Mouse (Mus musculus) heart, postnatal 4 days (tissue): ENCODE measurements around the gene Tor2a. TPM values are rescaled to one million over a fixed set of nuclear protein-coding genes. Genes with fewer than 3 reads are reported as not detected.

Experiments
- microRNA-seq, 2 experiments: library from miRNA; unstranded; fragments of <30 nt; microRNA quantifications; one replicate each; pipeline ENCODE4 v1.2.0; 2021 to 2022
- total RNA-seq, 2 experiments: library from RNA; stranded (reverse); gene quantifications; 2 replicates each; pipeline ENCODE4 v1.2.3; 2021

The Tor2a gene
- total RNA-seq, 2 experiments from 2014 or later = 16.7 to 18.6 TPM

Small RNAs within 50 kb of the gene (microRNA-seq; reads per million reads assigned to microRNA genes)
- gene Mir2861 (0 to 0.41 reads per million in 2 experiments), gene Mir3960 (0 reads per million in 2 experiments)

Other genes with a start within 250 kb of the Tor2a start
- 10 to 100 TPM in 1 of 2 experiments, 1 to 10 TPM in 1; 9.9 to 11.0 TPM for gene Fam102a, start 221.9 kb upstream of the Tor2a start, total RNA-seq
- gene Dpm2, start 186.4 kb upstream of the Tor2a start, total RNA-seq = 10 to 100 TPM; 32.5 to 34.4 TPM
- under 1 TPM in 1 of 2 experiments, not detected in 1; 0.26 TPM for gene Pip5kl1, start 182.4 kb upstream of the Tor2a start, total RNA-seq
- gene 9430097D07Rik, start 181.6 kb upstream of the Tor2a start, total RNA-seq = not detected
- gene St6galnac4, start 170.1 kb upstream of the Tor2a start, total RNA-seq = 10 to 100 TPM; 31.6 to 38.6 TPM
- gene St6galnac6, start 157.5 kb upstream of the Tor2a start, total RNA-seq = 10 to 100 TPM; 77.5 to 82.7 TPM
- 100 to 1,000 TPM; 405 to 424 TPM for gene Ak1, start 135.5 kb upstream of the Tor2a start, total RNA-seq
- gene Eng, start 110.6 kb upstream of the Tor2a start, total RNA-seq = 100 to 1,000 TPM; 149 to 162 TPM
- gene Fpgs, start 53.1 kb upstream of the Tor2a start, total RNA-seq = 10 to 100 TPM; 10.5 to 12.5 TPM
- 10 to 100 TPM; 38.2 to 46.0 TPM for gene Cdk9, start 44.2 kb upstream of the Tor2a start, total RNA-seq
- 10 to 100 TPM; 38.2 to 41.4 TPM for gene Sh2d3c, start 36.2 kb upstream of the Tor2a start, total RNA-seq
- not detected for gene 6330409D20Rik, start 16.2 kb upstream of the Tor2a start, total RNA-seq
- under 1 TPM; 0.09 to 0.36 TPM for gene Ttc16, start 18.4 kb downstream of the Tor2a start, total RNA-seq
- 1 to 10 TPM; 3.0 to 5.4 TPM for gene Ptrh1, start 18.6 kb downstream of the Tor2a start, total RNA-seq
- gene Cfap157, start 27.2 kb downstream of the Tor2a start, total RNA-seq = not detected
- 10 to 100 TPM; 34.8 to 39.6 TPM for gene Stxbp1, start 90.0 kb downstream of the Tor2a start, total RNA-seq
- gene Fam129b, start 118.9 kb downstream of the Tor2a start, total RNA-seq = 10 to 100 TPM; 45.4 to 46.0 TPM
- 100 to 1,000 TPM; 151 to 169 TPM for gene Rpl12, start 204.3 kb downstream of the Tor2a start, total RNA-seq
- 10 to 100 TPM; 12.9 to 13.4 TPM for gene Lrsam1, start 204.4 kb downstream of the Tor2a start, total RNA-seq
- 10 to 100 TPM; 12.4 to 13.5 TPM for gene Slc2a8, start 224.8 kb downstream of the Tor2a start, total RNA-seq